Mouse (Mus musculus) liver, adult 2 months (tissue): ENCODE results near the gene Gm20388.

Source experiments
- CTCF ChIP-seq: fragments of 200-500 bp; IDR thresholded peaks from 2 replicates; pipeline ENCODE4 v1.5.1; 2011; ENCODE audit warnings: low read depth, low read length, control low read depth
- POLR2A ChIP-seq: fragments of 200-500 bp; IDR thresholded peaks from 2 replicates; pipeline ENCODE4 v1.6.1; 2011; ENCODE audit warnings: low read length, control low read depth; ENCODE audit not compliant: insufficient read depth; ENCODE audit errors: extremely low read depth

- no peak for TF ChIP-seq CTCF
- TF ChIP-seq POLR2A = no peak
These were observed 35.8 kb downstream of the Gm20388 start for GRCm38 (mm10) chr8:119946326-119946865.
